Mouse (Mus musculus) lung, adult 18-20 months (tissue): ENCODE results near the gene Itgb2l.

Experiments used
- DNase-seq, 2 experiments: peaks; one replicate each; pipeline ENCODE4 v3.0.0; 2022; ENCODE audit warnings: mixed read lengths in 2 of 2

The Itgb2l gene

GRCm38 (mm10) chr16:96425044-96425443, 18.4 kb downstream of the Itgb2l start:
- DNase-seq = no peak

GRCm38 (mm10) chr16:96408064-96408465, 35.4 kb downstream of the Itgb2l start:
- DNase-seq = no peak

GRCm38 (mm10) chr16:96406312-96406711, 37.1 kb downstream of the Itgb2l start:
- no peak for DNase-seq

- no peak for DNase-seq
Measured at GRCm38 (mm10) chr16:96402294-96402693, 41.1 kb downstream of the Itgb2l start.

GRCm38 (mm10) chr16:96400046-96400445, 43.4 kb downstream of the Itgb2l start:
- no peak for DNase-seq

- DNase-seq = no peak
Measured at GRCm38 (mm10) chr16:96398806-96399205, 44.6 kb downstream of the Itgb2l start.

- DNase-seq = no peak
Measured at GRCm38 (mm10) chr16:96396013-96396650, 47.3 kb downstream of the Itgb2l start.

- no peak for DNase-seq
Measured at GRCm38 (mm10) chr16:96395516-96395915, 47.9 kb downstream of the Itgb2l start.

GRCm38 (mm10) chr16:96391070-96391469, 52.3 kb downstream of the Itgb2l start:
- DNase-seq = no peak

- no peak for DNase-seq
Measured at GRCm38 (mm10) chr16:96388481-96388880, 54.9 kb downstream of the Itgb2l start.

GRCm38 (mm10) chr16:96387685-96388371, 55.6 kb downstream of the Itgb2l start:
- no peak for DNase-seq

- no peak for DNase-seq
Measured at GRCm38 (mm10) chr16:96384741-96385140, 58.7 kb downstream of the Itgb2l start.

GRCm38 (mm10) chr16:96382496-96383181, 60.8 kb downstream of the Itgb2l start:
- DNase-seq = no peak

- DNase-seq = no peak
Measured at GRCm38 (mm10) chr16:96381435-96381834, 62.0 kb downstream of the Itgb2l start.

GRCm38 (mm10) chr16:96378111-96378510, 65.3 kb downstream of the Itgb2l start:
- DNase-seq = no peak

GRCm38 (mm10) chr16:96376342-96376741, 67.1 kb downstream of the Itgb2l start:
- peak; percentile 74 to 89 for DNase-seq

GRCm38 (mm10) chr16:96375538-96375937, 67.9 kb downstream of the Itgb2l start:
- peak; percentile 61 to 79 for DNase-seq

GRCm38 (mm10) chr16:96372752-96373118, 70.7 kb downstream of the Itgb2l start:
- no peak for DNase-seq
